Mouse (Mus musculus): Measurements from ENCODE around the gene Adck2.

Gene Adck2

GRCm38 (mm10) chr6:39557723-39558261 is 15.9 kb upstream of the Adck2 start, which contains the start of gene Dennd2a:
Gene Dennd2a, minus strand, starts transcription at chr6:39557867.
- peak; percentile 82 to 87 for DNase-seq (ENCODE audit: low spot score in 2 of 2)

GRCm38 (mm10) chr6:39559276-39559939 is 14.3 kb upstream of the Adck2 start:
- DNase-seq (ENCODE audit: low spot score in 2 of 2): no peak

- peak; percentile 95 for DNase-seq (ENCODE audit: low spot score in 2 of 2)
These were observed 11.3 kb upstream of the Adck2 start for GRCm38 (mm10) chr6:39562166-39563015.

- peak in 1 of 2 experiments; percentile 59 for DNase-seq (ENCODE audit: low spot score in 2 of 2)
These were observed 6.1 kb upstream of the Adck2 start for GRCm38 (mm10) chr6:39567528-39567927.

GRCm38 (mm10) chr6:39570426-39570825 is 3.2 kb upstream of the Adck2 start:
- DNase-seq (ENCODE audit: low spot score in 2 of 2): no peak

GRCm38 (mm10) chr6:39574555-39574869 is 839 bp downstream of the Adck2 start:
- no peak for DNase-seq (ENCODE audit: low spot score in 2 of 2)

GRCm38 (mm10) chr6:39574951-39575350 is 1.3 kb downstream of the Adck2 start:
- DNase-seq (ENCODE audit: low spot score in 2 of 2): no peak

- DNase-seq (ENCODE audit: low spot score in 2 of 2): peak; percentile 44 to 52
These were observed 5.9 kb downstream of the Adck2 start for GRCm38 (mm10) chr6:39579552-39579951.

GRCm38 (mm10) chr6:39580558-39580957 is 6.9 kb downstream of the Adck2 start:
- no peak for DNase-seq (ENCODE audit: low spot score in 2 of 2)

GRCm38 (mm10) chr6:39581087-39581784 is 7.6 kb downstream of the Adck2 start:
- no peak for DNase-seq (ENCODE audit: low spot score in 2 of 2)

- DNase-seq (ENCODE audit: low spot score in 2 of 2): no peak
These were observed 11.8 kb downstream of the Adck2 start, which contains the start of gene Gm42420 for GRCm38 (mm10) chr6:39585517-39585916. Gene Gm42420, plus strand, starts transcription at chr6:39585753.

- DNase-seq (ENCODE audit: low spot score in 2 of 2): no peak
These were observed 17.8 kb downstream of the Adck2 start for GRCm38 (mm10) chr6:39591481-39591880.

GRCm38 (mm10) chr6:39592401-39593214 is 18.9 kb downstream of the Adck2 start, which contains the start of gene Ndufb2:
Gene Ndufb2, plus strand, starts transcription at chr6:39592574.
- DNase-seq (ENCODE audit: low spot score in 2 of 2): peak; percentile 95 to 96

GRCm38 (mm10) chr6:39600851-39601250 is 27.2 kb downstream of the Adck2 start:
- DNase-seq (ENCODE audit: low spot score in 2 of 2): no peak

- no peak for DNase-seq (ENCODE audit: low spot score in 2 of 2)
These were observed 28.2 kb downstream of the Adck2 start for GRCm38 (mm10) chr6:39601828-39602227.

GRCm38 (mm10) chr6:39604565-39604964 is 30.9 kb downstream of the Adck2 start:
- peak; percentile 18 to 39 for DNase-seq (ENCODE audit: low spot score in 2 of 2)

GRCm38 (mm10) chr6:39606056-39606455 is 32.4 kb downstream of the Adck2 start:
- DNase-seq (ENCODE audit: low spot score in 2 of 2): no peak

- no peak for DNase-seq (ENCODE audit: low spot score in 2 of 2)
These were observed 33.2 kb downstream of the Adck2 start for GRCm38 (mm10) chr6:39606862-39607261.

- DNase-seq (ENCODE audit: low spot score in 2 of 2): no peak
These were observed 33.7 kb downstream of the Adck2 start for GRCm38 (mm10) chr6:39607365-39607764.

GRCm38 (mm10) chr6:39610207-39610606 is 36.5 kb downstream of the Adck2 start:
- DNase-seq (ENCODE audit: low spot score in 2 of 2): no peak

- no peak for DNase-seq (ENCODE audit: low spot score in 2 of 2)
These were observed 37.6 kb downstream of the Adck2 start for GRCm38 (mm10) chr6:39611296-39611695.
